Mouse (Mus musculus) heart, adult 2 months (tissue): Measurements from ENCODE around the gene Lcp2.

Source experiments
- CTCF ChIP-seq: fragments of 200-600 bp; IDR thresholded peaks from 2 replicates; pipeline ENCODE4 v1.8.1; 2022; ENCODE audit warnings: antibody characterized with exemption, mild to moderate bottlenecking, moderate library complexity
- EP300 ChIP-seq: fragments of 200-500 bp; IDR thresholded peaks from 2 replicates; pipeline ENCODE4 v1.6.1; 2011; ENCODE audit warnings: low read depth, low read length, control low read depth; ENCODE audit not compliant: insufficient read depth
- POLR2A ChIP-seq: fragments of 200-500 bp; IDR thresholded peaks from 2 replicates; pipeline ENCODE4 v1.6.1; 2011; ENCODE audit warnings: mild to moderate bottlenecking, low read depth, low read length, control low read depth; ENCODE audit not compliant: insufficient read depth

DNA sequence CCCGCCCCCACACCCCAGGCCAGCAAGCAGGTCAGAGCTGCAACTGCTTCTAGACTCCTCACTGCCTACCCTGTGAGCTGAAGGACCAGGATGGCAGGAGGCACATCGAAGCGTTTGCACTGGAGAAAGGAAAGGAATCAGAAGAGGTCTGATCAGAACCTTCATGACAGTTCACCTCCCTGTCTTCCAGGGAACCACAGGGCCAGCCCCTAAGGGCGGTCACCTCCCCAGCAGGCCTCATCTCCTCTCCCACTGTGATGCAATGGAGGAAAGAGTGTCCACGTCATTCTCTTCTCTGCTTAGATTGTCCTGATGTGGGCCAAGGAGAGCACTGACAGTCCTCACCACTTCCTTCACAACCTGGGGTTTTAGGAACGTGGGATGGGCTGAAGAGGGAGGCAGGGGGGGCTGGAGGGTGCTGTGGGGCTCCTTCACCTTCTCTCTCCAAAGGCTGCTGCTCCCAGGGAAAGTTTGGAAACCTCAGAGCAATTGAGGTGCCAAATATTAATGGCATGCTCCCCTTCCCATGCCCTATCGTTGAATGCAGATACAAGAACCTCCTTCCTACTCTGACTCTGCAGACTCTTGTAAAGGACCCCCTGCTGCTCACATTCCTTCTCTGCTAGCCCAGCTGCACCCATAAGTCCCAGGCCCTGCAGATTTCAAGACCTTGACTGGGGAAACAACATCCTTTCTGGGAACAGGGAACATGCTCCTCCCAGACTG, 36.4 kb upstream of the Lcp2 start:
- TF ChIP-seq POLR2A (no peak), CTCF (no peak), EP300 (no peak)
